Mouse (Mus musculus) lung, postnatal 25 days (tissue): Measurements from ENCODE around the gene Bri3bp.
"Not testable (repeated sequence)": the region's sequence is repeated elsewhere in the genome, so short reads cannot be mapped to it uniquely, and the experiment has no call there.

Experiments
- DNase-seq: peaks from one replicate; pipeline ENCODE4 v3.0.0; 2022; ENCODE audit warnings: low spot score

The Bri3bp gene

DNA sequence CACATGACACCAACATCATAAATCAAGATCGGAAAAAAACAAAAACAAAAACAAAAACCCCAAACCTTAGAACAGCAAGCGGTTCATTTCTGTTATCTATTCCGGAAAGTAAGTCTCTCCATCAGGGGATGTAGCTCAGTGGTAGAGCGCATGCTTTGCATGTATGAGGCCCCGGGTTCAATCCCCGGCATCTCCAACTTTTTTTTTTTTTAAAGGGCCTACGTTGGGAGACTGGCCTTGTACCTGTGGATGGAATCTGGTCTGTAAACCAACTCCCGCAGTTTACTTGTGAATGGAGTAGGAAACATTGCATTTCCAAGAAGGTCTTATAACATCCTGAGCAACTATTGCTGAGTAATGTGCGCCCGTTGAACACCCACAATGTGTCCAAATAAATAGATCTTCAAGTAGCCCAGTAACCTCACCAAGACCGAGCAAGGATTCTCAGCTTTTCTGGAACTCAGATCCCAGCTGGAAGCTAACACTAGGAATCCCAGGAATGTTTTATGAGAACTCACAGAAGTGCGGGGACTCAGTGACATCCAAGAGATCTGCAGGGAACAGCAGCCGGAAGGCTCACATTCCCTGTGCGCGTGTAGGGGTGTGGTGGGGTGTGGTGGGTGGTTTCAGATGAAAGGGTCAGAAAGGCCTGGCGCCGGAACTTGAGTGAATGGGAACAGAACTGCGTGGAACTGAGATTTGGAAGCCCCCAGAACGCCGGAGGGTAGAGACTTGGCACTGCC lies 31.8 kb upstream of the Bri3bp start:
- DNase-seq, result no peak

DNA sequence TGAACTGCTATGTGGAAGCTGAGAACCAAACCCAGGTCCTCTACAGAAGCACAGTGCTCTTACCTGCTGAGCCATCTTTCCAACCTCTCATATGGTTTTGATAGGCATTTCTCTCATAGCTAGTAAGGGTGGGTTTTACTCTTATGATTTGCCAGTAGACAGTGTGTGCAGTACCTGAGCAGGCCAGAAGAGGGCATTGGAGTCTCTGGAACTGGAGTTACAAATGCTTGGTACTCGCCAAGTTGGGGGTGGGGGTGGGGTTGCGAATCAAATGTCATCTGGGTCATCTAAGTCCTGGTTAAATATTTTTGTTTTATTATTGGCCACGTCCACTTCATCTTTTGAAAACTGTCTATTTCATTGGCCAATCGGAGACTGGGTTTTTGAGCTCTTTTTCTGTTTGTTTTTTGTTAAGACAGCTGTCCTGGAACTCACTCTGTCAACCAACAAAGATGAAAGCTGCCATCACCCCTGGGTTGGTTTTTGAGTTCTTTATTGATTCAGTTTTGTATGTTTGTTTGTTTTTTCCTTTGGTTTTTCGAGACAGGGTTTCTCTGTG lies 29.3 kb upstream of the Bri3bp start:
- DNase-seq, result peak; percentile 52

DNA sequence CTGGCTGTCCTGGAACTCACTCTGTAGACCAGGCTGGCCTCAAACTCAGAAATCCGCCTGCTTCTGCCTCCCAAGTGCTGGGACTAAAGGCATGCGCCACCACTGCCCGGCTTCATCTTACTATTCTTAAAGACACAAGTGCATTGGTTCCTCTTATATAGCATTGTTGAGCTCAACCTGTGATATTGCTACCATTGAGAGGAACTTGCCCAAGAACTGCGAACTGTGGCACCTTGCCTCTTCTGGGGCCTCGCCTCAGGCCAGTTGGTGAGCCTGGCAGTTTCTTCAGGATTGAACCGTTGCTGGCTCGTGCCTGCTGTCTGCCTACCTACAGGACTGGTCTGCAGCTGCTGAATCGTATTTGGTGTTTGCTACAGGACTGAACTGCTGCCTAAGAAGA lies 28.8 kb upstream of the Bri3bp start:
- not testable (repeated sequence) for DNase-seq

DNA sequence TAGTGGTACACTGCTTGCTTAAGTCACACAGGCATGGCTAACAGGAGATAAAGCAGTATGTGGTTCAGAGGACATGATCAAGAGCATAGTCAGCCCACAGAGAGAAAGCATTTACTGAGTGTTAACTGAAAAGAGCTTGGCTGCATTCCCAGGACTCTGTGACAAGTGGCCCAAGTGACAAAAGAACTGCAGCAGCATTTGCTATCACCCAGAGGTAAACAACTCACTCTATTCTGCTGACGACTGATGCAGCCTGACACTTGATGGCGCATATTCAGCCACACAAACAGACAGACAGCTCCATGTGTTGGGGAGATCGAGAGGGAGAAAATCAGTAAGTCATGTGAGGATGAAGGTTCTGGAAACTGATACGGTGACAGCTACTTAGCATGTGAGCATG lies 27.6 kb upstream of the Bri3bp start:
- DNase-seq, result no peak

GRCm38 (mm10) chr5:125416183-125416582 lies 25.2 kb upstream of the Bri3bp start:
- no peak for DNase-seq

- no peak for DNase-seq
Measured at GRCm38 (mm10) chr5:125418636-125419035, 22.7 kb upstream of the Bri3bp start.

DNA sequence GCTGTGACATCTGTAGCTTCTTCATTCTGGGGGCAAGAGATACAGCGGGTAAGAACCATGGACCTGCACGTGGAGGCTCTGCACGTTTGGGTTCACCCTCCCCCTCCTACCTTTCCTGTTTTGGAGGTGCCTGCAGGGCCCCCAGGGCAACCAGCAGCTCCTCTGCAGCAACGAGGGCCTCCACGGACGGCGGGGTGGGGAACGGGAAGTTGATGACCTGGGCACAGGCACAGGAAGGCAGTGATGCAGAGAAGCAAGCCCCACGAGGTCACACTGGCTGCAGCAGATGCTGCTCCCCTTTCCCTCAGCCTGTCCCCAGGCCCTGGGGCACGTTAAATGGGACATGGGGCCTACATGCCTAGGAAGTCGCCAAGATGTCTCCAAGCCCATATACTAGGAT lies 22.2 kb upstream of the Bri3bp start:
- DNase-seq, result no peak

GRCm38 (mm10) chr5:125425698-125426276 lies 15.6 kb upstream of the Bri3bp start:
- DNase-seq, result no peak

DNA sequence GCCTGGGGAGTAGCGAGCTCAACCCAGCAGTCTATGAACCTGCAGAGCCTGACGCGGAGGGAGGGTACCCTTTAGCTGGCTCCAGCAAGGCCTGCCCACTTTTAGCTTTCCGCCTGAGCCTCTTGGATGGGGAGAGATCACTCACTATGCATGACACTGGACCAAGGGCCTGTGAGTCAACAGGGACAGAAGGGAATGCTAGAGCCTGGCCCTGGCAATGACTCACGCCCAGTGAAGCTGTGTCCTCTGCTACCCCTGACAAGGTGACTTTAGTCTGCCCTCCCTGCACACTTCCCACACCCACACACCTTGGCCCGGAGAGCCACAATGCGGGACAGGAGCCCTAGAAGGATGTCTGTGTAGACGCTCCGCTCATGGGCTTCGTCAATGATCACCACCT lies 15.0 kb upstream of the Bri3bp start:
- DNase-seq, result no peak

DNA sequence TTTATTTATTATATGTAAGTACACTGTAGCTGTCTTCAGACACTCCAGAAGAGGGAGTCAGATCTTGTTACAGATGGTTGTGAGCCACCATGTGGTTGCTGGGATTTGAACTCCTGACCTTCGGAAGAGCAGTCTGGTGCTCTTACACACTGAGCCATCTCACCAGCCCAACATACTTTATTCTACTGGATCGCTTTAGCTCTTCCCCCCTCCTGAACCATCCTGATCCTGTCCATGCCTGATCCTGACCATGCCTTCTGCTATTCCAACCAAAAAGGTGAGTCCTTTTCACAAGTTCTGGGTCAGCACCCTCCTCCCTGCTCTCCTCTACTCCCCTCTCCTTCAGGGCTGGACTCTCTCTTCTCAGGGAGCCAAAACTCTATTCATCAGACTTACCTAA lies 9.0 kb upstream of the Bri3bp start:
- DNase-seq, result not testable (repeated sequence)

DNA sequence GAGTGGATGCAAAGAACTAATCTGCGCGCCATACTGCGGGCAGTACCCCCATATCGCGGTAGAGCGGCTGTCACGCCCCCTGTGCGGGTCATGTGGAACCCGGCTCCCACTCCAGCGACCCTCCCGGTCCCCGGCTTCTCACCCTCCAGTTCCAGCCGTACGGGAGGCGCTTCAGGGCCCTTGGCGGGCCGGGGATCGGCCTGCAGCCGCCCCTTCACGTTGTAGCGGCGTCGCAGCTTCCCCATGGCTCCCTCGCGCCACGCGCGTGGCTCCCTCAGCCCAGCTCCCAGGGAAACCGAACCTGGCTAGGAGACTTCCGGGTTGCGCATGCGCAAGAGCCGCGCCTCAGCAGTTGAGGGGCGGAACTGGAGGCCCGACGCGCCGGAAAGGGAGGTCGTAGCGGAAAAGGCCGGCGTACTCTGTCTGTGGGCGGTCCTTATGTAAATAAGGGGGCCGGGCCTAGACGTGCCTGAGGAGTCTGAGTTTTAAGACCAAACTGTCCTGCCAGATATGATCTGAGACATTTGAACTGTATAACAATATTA lies 7.5 kb upstream of the Bri3bp start, which contains the start of gene Dhx37:
Gene Dhx37, minus strand, starts transcription at position 329 of the 545 bp plus-strand sequence.
- peak; percentile 95 for DNase-seq

GRCm38 (mm10) chr5:125434347-125434746 lies 7.0 kb upstream of the Bri3bp start:
- DNase-seq, result not testable (repeated sequence)

DNA sequence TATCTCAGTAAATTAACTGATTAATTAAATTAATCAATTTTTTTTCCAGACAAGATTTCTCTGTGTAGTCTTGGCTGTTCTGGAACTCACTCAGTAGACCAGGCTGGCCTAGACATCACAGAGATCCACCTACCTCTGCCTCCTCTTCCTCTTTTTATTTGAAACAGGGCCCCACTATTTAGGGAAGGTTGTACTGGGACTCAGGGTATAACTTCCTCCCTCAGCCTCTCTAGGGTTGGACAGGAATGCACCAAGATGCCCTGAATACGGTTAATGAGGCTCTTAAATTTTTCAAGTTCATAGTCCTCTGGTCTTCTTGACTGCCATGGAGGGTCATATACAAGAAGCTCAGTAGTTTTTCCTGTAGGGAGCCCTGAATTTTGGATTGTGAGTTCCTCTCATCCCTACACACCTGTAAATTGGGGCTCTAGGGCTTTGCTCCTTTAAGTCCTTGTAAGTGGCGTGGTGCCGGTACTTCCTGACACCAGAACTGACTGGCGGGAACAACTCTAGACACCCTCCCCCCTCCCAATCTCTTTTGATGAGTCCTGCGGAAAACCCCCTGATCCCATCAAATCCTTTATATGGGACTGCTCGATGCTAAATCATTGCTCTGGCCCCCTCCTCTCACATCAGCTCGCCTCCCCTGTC lies 660 bp upstream of the Bri3bp start:
- no peak for DNase-seq

- DNase-seq, result no peak
Measured at GRCm38 (mm10) chr5:125442136-125442995, 998 bp downstream of the Bri3bp start.

DNA sequence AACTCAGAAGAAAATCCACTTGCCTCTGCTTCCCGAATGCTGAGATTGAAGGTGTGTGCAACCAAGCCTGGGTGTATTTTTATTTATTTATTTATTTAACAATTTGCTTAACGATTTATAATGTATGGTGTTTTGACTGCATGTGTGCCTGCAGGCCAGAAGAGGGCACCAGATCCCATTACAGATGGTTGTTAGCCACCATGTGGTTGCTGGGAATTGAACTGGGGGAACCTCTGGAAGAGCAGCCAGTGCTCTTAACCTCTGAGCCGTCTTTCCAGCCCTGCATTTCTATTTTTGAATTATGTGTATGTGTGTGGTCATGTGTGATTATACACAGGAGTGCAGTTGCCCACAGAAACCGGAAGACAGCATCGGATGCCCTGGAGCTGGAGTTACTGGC lies 2.0 kb downstream of the Bri3bp start:
- no peak for DNase-seq

DNA sequence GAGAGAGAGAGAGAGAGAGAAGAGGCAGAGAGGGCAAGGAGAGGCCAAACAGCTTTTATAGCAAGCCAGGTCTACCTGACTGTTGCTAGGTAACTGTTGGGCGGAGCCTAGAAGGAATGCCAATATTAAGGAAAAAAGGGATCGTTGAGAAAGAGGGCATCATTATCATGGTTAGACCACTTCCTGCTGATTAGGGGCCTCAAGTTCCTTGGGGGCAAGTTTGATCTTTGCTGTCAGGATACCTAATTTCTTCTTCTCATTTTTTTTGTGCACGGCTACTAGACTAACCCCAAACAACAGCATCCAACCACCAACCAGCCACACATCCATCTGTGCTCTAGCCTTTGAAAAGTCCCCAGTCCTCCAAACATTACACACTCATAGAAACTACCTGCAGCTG lies 2.5 kb downstream of the Bri3bp start:
- no peak for DNase-seq

DNA sequence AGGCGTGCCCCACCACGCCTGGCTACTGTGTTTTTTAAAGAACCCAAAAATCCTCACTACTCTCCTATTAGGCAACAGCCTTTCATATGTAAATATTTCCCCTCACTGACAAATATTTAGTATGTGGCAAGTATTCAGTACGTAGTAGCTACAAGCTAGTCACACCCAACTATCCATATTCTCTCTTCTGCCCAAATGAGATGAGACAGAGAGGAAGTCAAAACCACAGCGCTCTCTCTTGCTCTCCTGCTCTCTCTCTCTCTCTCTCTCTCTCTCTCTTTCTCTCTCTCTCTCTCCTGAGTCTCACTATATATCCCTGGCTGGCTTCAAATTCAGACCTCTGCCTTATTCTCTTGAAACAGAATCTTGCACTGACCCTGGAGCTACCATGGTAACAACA lies 3.2 kb downstream of the Bri3bp start:
- no peak for DNase-seq

GRCm38 (mm10) chr5:125446344-125446743 lies 5.0 kb downstream of the Bri3bp start:
- DNase-seq, result no peak

- no peak for DNase-seq
Measured at GRCm38 (mm10) chr5:125448026-125448425, 6.7 kb downstream of the Bri3bp start.

DNA sequence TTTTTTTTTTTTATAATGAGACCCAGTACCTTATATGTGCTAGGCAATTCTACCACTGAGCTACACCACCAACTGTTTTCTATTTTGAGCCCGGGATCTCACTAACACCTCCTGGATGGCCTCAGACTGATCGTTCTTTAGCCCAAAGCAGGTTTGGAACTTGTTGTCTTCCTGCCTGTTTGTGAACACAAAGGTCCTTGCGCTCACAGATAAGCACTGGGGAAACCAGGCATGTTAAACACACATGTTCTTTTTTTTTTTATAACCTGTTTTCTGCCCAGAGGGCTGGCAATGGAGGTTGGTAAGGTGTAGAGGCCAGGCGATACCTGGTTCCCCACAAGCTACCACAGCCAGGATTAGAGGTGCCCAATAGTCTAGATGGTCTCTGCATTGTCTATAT lies 7.3 kb downstream of the Bri3bp start:
- no peak for DNase-seq

DNA sequence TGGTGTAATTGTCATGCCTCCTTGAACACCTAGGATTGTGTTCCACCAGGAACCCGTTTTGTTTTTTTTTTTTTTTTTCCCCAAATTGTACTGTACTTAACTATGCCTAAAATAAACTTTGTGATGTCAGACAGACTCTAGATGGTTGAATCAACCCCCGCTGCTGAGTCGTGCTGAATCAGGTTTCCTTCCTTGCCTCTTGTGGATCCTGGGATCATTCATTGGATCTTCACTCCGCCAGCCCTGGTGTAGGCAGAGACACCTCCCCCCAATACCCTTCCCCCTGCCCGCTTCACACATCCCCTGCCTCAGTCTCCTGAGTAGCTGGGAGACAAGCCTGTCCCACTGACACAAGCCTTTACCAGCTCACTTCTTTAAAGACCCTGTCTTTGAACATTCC lies 7.9 kb downstream of the Bri3bp start:
- DNase-seq, result no peak

GRCm38 (mm10) chr5:125452573-125452972 lies 11.2 kb downstream of the Bri3bp start:
- DNase-seq, result no peak
